Mouse (Mus musculus) heart, adult 2 months (tissue): ENCODE measurements around the gene Olfr456. TPM values are rescaled to one million over a fixed set of nuclear protein-coding genes. Genes with fewer than 3 reads are reported as not detected.
"Not testable (repeated sequence)": the region's sequence is repeated elsewhere in the genome, so short reads cannot be mapped to it uniquely, and the experiment has no call there.

ENCODE experiments used
- DNase-seq, 2 experiments: peaks; one replicate each; pipeline ENCODE4 v3.0.0; 2021
- H3K27ac ChIP-seq: fragments of 200-600 bp; 2 replicates; pipeline ENCODE4 v1.8.1; 2022
- H3K27me3 ChIP-seq: fragments of 200-500 bp; 2 replicates; pipeline ENCODE4 v1.6.1; 2012; ENCODE audit warnings: mild to moderate bottlenecking, low read length, inconsistent platforms, mixed read lengths; ENCODE audit not compliant: control insufficient read depth, insufficient read depth
- H3K36me3 ChIP-seq: fragments of 200-500 bp; 2 replicates; pipeline ENCODE4 v1.6.1; 2012; ENCODE audit warnings: low read length, inconsistent platforms; ENCODE audit not compliant: control insufficient read depth, insufficient read depth
- H3K4me1 ChIP-seq: fragments of 200-500 bp; 2 replicates; pipeline ENCODE4 v1.6.1; 2011; ENCODE audit warnings: low read length; ENCODE audit not compliant: control insufficient read depth, insufficient read depth
- H3K4me3 ChIP-seq: fragments of 200-600 bp; 2 replicates; pipeline ENCODE4 v1.8.1; 2022
- H3K79me2 ChIP-seq: fragments of 200-500 bp; replicated peaks from 2 replicates; pipeline ENCODE4 v1.6.1; 2012; ENCODE audit warnings: mild to moderate bottlenecking, inconsistent platforms, low read length, moderate library complexity, mixed read lengths; ENCODE audit not compliant: control insufficient read depth, insufficient read depth
- H3K9ac ChIP-seq: fragments of 200-500 bp; 2 replicates; pipeline ENCODE4 v1.6.1; 2012; ENCODE audit warnings: low read depth, mild to moderate bottlenecking, control low read depth, inconsistent platforms, low read length, mixed read lengths
- CTCF ChIP-seq: fragments of 200-600 bp; IDR thresholded peaks from 2 replicates; pipeline ENCODE4 v1.8.1; 2022; ENCODE audit warnings: antibody characterized with exemption, mild to moderate bottlenecking, moderate library complexity
- EP300 ChIP-seq: fragments of 200-500 bp; IDR thresholded peaks from 2 replicates; pipeline ENCODE4 v1.6.1; 2011; ENCODE audit warnings: low read depth, low read length, control low read depth; ENCODE audit not compliant: insufficient read depth
- POLR2A ChIP-seq: fragments of 200-500 bp; IDR thresholded peaks from 2 replicates; pipeline ENCODE4 v1.6.1; 2011; ENCODE audit warnings: mild to moderate bottlenecking, low read depth, low read length, control low read depth; ENCODE audit not compliant: insufficient read depth
- WGBS: fragments of 180-500 bp; shearing (Covaris S2); methylation state at CpG from one replicate; pipeline ENCODE4 v1.1.7; 2018; 5-methylcytosine and 5-hydroxymethylcytosine counted together
- intact Hi-C: fragments of 180-260 bp; cut with DNase I; formaldehyde crosslinking; loops from one replicate; pipeline ENCODE4 v1.15.1; 2025
- polyA plus RNA-seq: library from polyadenylated mRNA; depleted of rRNA; stranded (reverse); fragments of >200 nt; gene quantifications from 2 replicates; pipeline ENCODE4 v1.2.3, GENCODE M21; 2012
- total RNA-seq, 2 experiments: library from RNA; stranded (reverse); gene quantifications; 2 replicates each; pipeline ENCODE4 v1.2.3; 2021

Olfr456 gene
- total and polyA plus RNA-seq, 3 experiments, result not detected

GRCm38 (mm10) chr6:42476235-42476634 lies 10.8 kb downstream of the Olfr456 start, which contains the start of gene Olfr457:
Gene Olfr457, minus strand, starts transcription at chr6:42476335.
- Histone ChIP-seq H3K36me3 (no peaks in the 10 kb centered on the region), H3K79me2 (no peaks in the 10 kb centered on the region), H3K9ac (no peak within 1 kb of the TSS), H3K4me1 (no peaks in the 10 kb centered on the region), H3K27ac (no peak within 1 kb of the TSS), H3K4me3 (no peak within 1 kb of the TSS), H3K27me3 (no peaks in the 10 kb centered on the region)
- TF ChIP-seq POLR2A (no peak), CTCF (no peak)
- no peak for DNase-seq
- intact Hi-C loops, result no loop called here
- WGBS, result 58% methylated on average over 1 of the region's 1 CpGs

GRCm38 (mm10) chr6:42471298-42471697 lies 15.7 kb downstream of the Olfr456 start:
- H3K9ac ChIP-seq, H3K79me2 ChIP-seq, intact Hi-C loops, H3K27ac ChIP-seq, H3K36me3 ChIP-seq, DNase-seq, H3K4me1 ChIP-seq, H3K27me3 ChIP-seq, H3K4me3 ChIP-seq: not testable (repeated sequence)
- 94% methylated on average over 4 of the region's 4 CpGs for WGBS

- 87% methylated on average over 4 of the region's 4 CpGs for WGBS
- Histone ChIP-seq H3K9ac (no peak overlapping the region), H3K27ac (no peak overlapping the region), H3K27me3 (no peaks in the 10 kb centered on the region), H3K4me1 (no peaks in the 10 kb centered on the region), H3K36me3 (no peaks in the 10 kb centered on the region), H3K79me2 (no peaks in the 10 kb centered on the region), H3K4me3 (no peak overlapping the region)
- TF ChIP-seq CTCF, result no peak
- TF ChIP-seq EP300, result no peak
- no peak for TF ChIP-seq POLR2A
- intact Hi-C loops, result no loop called here
- DNase-seq, result no peak
Measured at GRCm38 (mm10) chr6:42470542-42470941, 16.5 kb downstream of the Olfr456 start.

DNA sequence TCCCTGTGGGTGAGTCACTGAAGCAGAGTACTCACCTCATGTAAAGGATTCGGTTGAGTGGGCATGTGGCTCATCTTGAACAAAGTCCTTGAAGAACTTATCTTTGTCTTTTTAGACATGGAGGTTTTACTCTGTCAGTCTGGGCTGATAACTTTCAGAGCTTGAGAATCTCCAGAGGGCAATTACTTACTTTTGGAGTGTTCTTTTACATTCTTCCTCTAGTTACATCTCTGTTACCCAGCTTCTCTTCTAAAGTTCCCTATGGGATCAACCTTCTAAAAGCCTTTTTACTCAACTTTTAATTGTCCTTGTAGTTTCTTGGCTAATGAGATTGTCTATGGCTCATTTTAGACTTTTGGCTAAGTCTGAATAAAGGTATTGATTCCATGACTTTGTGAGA lies 21.9 kb downstream of the Olfr456 start, which contains the start of gene Olfr458:
Gene Olfr458 (minus strand): TSS at position 101 of the 400 bp plus-strand sequence.
- TF ChIP-seq CTCF (no peak), EP300 (no peak), POLR2A (no peak)
- Histone ChIP-seq H3K27ac (no peak within 1 kb of the TSS), H3K27me3 (no peaks in the 10 kb centered on the region), H3K9ac (no peak within 1 kb of the TSS), H3K4me3 (no peak within 1 kb of the TSS), H3K36me3 (no peaks in the 10 kb centered on the region), H3K4me1 (no peaks in the 10 kb centered on the region), H3K79me2 (no peaks in the 10 kb centered on the region)
- intact Hi-C loops, result no loop called here
- DNase-seq, result no peak
- WGBS, result 46% methylated on average over 1 of the region's 1 CpGs

GRCm38 (mm10) chr6:42447381-42447780 lies 39.6 kb downstream of the Olfr456 start:
- intact Hi-C loops, result no loop called here
- WGBS, result 76% methylated on average over 2 of the region's 2 CpGs
- no peak overlapping the region for H3K27ac ChIP-seq
- H3K36me3 ChIP-seq, result no peaks in the 10 kb centered on the region
- DNase-seq, result no peak
- TF ChIP-seq POLR2A (no peak), CTCF (no peak), EP300 (no peak)
- no peaks in the 10 kb centered on the region for H3K27me3 ChIP-seq
- no peak overlapping the region for H3K4me3 ChIP-seq
- H3K9ac ChIP-seq, result no peak overlapping the region
- no peaks in the 10 kb centered on the region for H3K4me1 ChIP-seq
- no peaks in the 10 kb centered on the region for H3K79me2 ChIP-seq

DNA sequence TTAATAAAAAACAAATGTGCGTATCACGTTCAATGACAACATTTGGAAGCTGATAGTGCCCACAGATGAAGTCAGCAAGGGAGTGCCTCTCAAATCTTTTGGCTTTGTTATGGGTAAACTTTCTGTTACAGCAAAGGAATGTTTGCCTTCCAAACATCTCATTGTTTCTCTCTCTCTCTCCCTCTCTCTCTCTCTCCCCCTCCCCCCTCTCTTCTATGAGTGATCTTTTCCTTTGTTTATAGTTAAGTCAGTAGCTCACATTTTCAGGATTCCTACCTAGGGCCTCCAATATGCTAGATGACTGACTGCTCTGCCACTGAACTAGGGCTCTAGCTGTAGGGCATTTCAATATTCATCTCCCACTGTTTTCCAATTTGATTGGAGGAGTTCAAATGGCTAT lies 42.5 kb downstream of the Olfr456 start:
- no peaks in the 10 kb centered on the region for H3K4me1 ChIP-seq
- no peaks in the 10 kb centered on the region for H3K79me2 ChIP-seq
- no peak for DNase-seq
- H3K27ac ChIP-seq, result no peak overlapping the region
- intact Hi-C loops, result no loop called here
- no peak overlapping the region for H3K9ac ChIP-seq
- TF ChIP-seq EP300 (no peak), CTCF (no peak), POLR2A (no peak)
- no peaks in the 10 kb centered on the region for H3K27me3 ChIP-seq
- H3K4me3 ChIP-seq, result no peak overlapping the region
- WGBS, result 66% methylated on average over 2 of the region's 2 CpGs
- no peaks in the 10 kb centered on the region for H3K36me3 ChIP-seq
